8 mouse cellular contexts compared by ENCODE assay signal in the genomic region with DNA sequence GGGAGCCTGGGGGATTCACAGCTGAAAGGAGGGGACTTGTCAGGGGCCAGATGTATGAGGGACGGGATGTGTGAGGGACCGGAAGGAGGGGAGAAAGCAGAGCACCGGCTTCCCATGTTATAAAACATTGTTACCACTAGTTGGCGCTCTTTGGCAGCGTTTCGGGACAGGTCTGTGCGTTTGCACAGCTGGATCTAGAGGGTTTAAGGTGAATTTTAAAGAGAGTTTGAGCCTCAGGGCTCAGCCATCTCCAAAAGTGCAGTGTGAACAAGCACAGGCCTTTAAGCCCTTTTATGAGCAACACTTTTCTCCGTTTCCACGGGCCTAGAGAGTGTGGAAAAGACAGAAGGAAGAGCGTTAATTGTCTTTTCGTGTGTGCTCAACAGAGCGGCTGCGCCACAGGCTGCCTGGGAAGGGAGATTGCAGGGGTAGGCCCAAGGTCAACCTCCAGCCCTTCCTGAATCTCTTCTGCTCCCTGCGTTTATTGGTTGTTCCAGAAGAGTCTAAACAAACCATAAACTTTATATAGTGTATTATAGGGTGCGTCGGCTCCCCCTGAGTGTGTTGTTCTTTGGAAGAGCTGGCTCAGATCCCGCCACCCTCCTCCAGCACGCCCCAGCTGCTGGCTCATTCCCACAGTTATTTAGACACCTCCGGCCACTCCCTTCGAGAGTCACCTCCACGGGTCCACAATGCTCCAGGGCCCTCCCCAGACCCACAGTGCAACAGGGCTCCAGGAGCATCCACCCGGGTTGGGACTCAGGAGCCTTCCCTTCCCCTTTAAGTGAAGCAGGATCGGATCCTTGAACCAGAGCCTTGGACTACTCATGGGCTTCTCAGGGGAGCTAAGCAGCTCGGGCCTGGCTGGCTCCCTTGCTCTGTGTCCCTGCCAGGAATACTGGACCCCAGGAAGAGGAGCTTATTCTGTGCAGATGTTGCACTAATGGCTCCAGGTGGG. TPM values are rescaled to one million over a fixed set of nuclear protein-coding genes. Genes with fewer than 3 reads are reported as not detected.
A peak's percentile ranks its signal among the peaks of the same experiment; 100 is the strongest.
DNase-seq lines count a peak whose midpoint lies in the region; ATAC-seq lines count a peak whose summit lies in the region.

No protein-coding gene starts in this region.

- DNase-seq in urinary bladder, postnatal 14 days (ENCODE audit: low spot score): peak; percentile 73
- DNase-seq in urinary bladder, adult 2 months (ENCODE audit: low spot score): no peak
- DNase-seq in gastrocnemius, postnatal 36 days: peak; percentile 39 to 54
- DNase-seq in kidney, adult 11 months: peak; percentile 85
- DNase-seq in lung, adult 18-20 months: peak; percentile 32 to 41
- peak; percentile 78 for DNase-seq in thymus, postnatal 4 days

- H3K27me3 ChIP-seq in neural tube, embryonic 15.5 days (replicated peaks): peaks cover 9% of the 10 kb centered on the region; the same call in 1 of the 2 replicates

- no peak overlapping the region for H3K4me3 ChIP-seq in neural tube, embryonic 15.5 days (replicated peaks)

- WGBS in neural tube, embryonic 15.5 days: 38% methylated on average over 24 of the region's 24 CpGs

- peaks cover 12% of the 10 kb centered on the region; the same call in 1 of the 2 replicates for H3K4me1 ChIP-seq in neural tube, embryonic 15.5 days

- ATAC-seq in common myeloid progenitor, adult 5-6 weeks (replicated peaks; ENCODE audit: low read depth, poor library complexity, severe bottlenecking): peak; percentile 97
- ATAC-seq in neural tube, embryonic 15.5 days (ENCODE audit: low FRiP score): peak; percentile 86; the same call in 1 of the 2 replicates

- H3K9me3 ChIP-seq in neural tube, embryonic 15.5 days (replicated peaks): no peaks in the 10 kb centered on the region

- intact Hi-C loops in gastrocnemius, postnatal 36 days (cut with DNase I): no loop called here

- peak overlapping the region; percentile 42; the same call in 1 of the 2 replicates for H3K27ac ChIP-seq in neural tube, embryonic 15.5 days (replicated peaks)

- no peak overlapping the region for H3K9ac ChIP-seq in neural tube, embryonic 15.5 days (replicated peaks)

- no peaks in the 10 kb centered on the region for H3K36me3 ChIP-seq in neural tube, embryonic 15.5 days

- H3K4me2 ChIP-seq in neural tube, embryonic 15.5 days: peak overlapping the region; percentile 19

RNA-seq across cellular contexts. Expression of a gene that starts 6.8 kb away (rescaled TPM):
- 5.4 and 5.9 TPM in 2 replicates for polyA plus RNA-seq in urinary bladder, adult 2 months (2012; rRNA removed)
- total RNA-seq in common myeloid progenitor, adult 5-6 weeks (2017): not detected in 2 replicates
- 1 to 10 TPM; 2.8 to 8.8 TPM for total RNA-seq in gastrocnemius, postnatal 36 days (2021)
- polyA plus RNA-seq in neural tube, embryonic 15.5 days (2015; fragmentation: Nextera tagmentation; extraction: Ambion mirVana): 0.34 TPM in 1 of 2 replicates, not detected in the other

RNA-seq across cellular contexts. Expression of a gene that starts 40.3 kb away (rescaled TPM):
- not detected in 2 replicates for polyA plus RNA-seq in urinary bladder, adult 2 months (2012; rRNA removed)
- total RNA-seq in common myeloid progenitor, adult 5-6 weeks (2017): not detected in 2 replicates
- under 1 TPM in 1 of 2 experiments, not detected in 1; 0.15 TPM for total RNA-seq in gastrocnemius, postnatal 36 days (2021)
- polyA plus RNA-seq in neural tube, embryonic 15.5 days (2015; fragmentation: Nextera tagmentation; extraction: Ambion mirVana): 0.09 and 0.10 TPM in 2 replicates

RNA-seq across cellular contexts. Expression of a gene that starts 59.1 kb away (rescaled TPM):
- polyA plus RNA-seq in urinary bladder, adult 2 months (2012; rRNA removed): 11.3 and 15.7 TPM in 2 replicates
- total RNA-seq in common myeloid progenitor, adult 5-6 weeks (2017): 0.15 and 6.0 TPM in 2 replicates
- total RNA-seq in gastrocnemius, postnatal 36 days (2021): under 1 TPM in 1 of 2 experiments, not detected in 1; 0.30 TPM
- 0.08 and 3.6 TPM in 2 replicates for polyA plus RNA-seq in neural tube, embryonic 15.5 days (2015; fragmentation: Nextera tagmentation; extraction: Ambion mirVana)
